ENCODE assay signal across 20 mouse cellular contexts in genomic region chr4:41758701-41759100, GRCm38 (mm10). TPM values are rescaled to one million over a fixed set of nuclear protein-coding genes. Genes with fewer than 3 reads are reported as not detected.
DNase-seq lines count a peak whose midpoint lies in the region; ATAC-seq and TF ChIP-seq lines count a peak whose summit lies in the region.
"Had no signal": no experiment of that assay in that cellular context is flagged by ENCODE, and none has a peak within 500 bp of the region (broad histone marks: within the 10 kb centered on the region; RNA-seq: fewer than 3 reads in every experiment).

No protein-coding gene starts in this region.

- H3K4me2 ChIP-seq in heart, embryonic 12.5 days: no peak overlapping the region
- H3K4me2 ChIP-seq in kidney, postnatal 0 days (ENCODE audit: low read length): no peak overlapping the region
- no peak overlapping the region for H3K4me2 ChIP-seq in kidney, embryonic 14.5 days (replicated peaks; ENCODE audit: low read depth, low read length)
- H3K4me2 ChIP-seq in heart, embryonic 16.5 days (ENCODE audit: low read depth, low read length): no peak overlapping the region
- no peak overlapping the region for H3K4me2 ChIP-seq in intestine, embryonic 15.5 days (replicated peaks)
- H3K4me2 ChIP-seq: hindbrain, embryonic 12.5 days; midbrain, embryonic 11.5 days had no signal

- peaks cover 53% of the 10 kb centered on the region for H3K4me1 ChIP-seq in heart, embryonic 12.5 days (replicated peaks)
- H3K4me1 ChIP-seq in kidney, postnatal 0 days (replicated peaks; ENCODE audit: insufficient read depth, low read length): peaks cover 39% of the 10 kb centered on the region
- H3K4me1 ChIP-seq in kidney, embryonic 14.5 days (ENCODE audit: control insufficient read depth, insufficient read depth, low read length): peaks cover 28% of the 10 kb centered on the region
- H3K4me1 ChIP-seq in heart, embryonic 16.5 days (ENCODE audit: control insufficient read depth, insufficient read depth, low read length): peaks cover 50% of the 10 kb centered on the region
- H3K4me1 ChIP-seq in intestine, embryonic 15.5 days (replicated peaks): peaks cover 43% of the 10 kb centered on the region

- 0 out of 2 replicates have a peak overlapping the region, but pooled peaks have one; percentile 97 for H3K27ac ChIP-seq in heart, embryonic 12.5 days (ENCODE audit: poor library complexity, severe bottlenecking)
- H3K27ac ChIP-seq in kidney, postnatal 0 days: peak overlapping the region; percentile 44; the same call in 1 of the 2 replicates
- no peak overlapping the region for H3K27ac ChIP-seq in kidney, embryonic 14.5 days (ENCODE audit: low read depth, low read length)
- H3K27ac ChIP-seq in heart, embryonic 16.5 days (ENCODE audit: low read length): peak overlapping the region; percentile 99
- H3K27ac ChIP-seq in intestine, embryonic 15.5 days: peak overlapping the region; percentile 92; the same call in 1 of the 2 replicates
- H3K27ac ChIP-seq: hindbrain, embryonic 12.5 days had no signal

- no peak for DNase-seq in heart, postnatal 14 days
- DNase-seq in kidney, postnatal 0 days (ENCODE audit: low spot score): no peak
- no peak for DNase-seq in spleen, postnatal 4 days (ENCODE audit: low spot score in 2 of 2)
- no peak for DNase-seq in c-Kit-positive CD71-positive TER-119-positive erythroid progenitor cells, embryonic 14.5 days (ENCODE audit: low spot score)
- DNase-seq: forebrain, postnatal 0 days; gastrocnemius, postnatal 10 days; layer of hippocampus, adult 9-11 months; lung, postnatal 36 days; spleen, adult 18-20 months; thymus, postnatal 25 days had no signal

- intact Hi-C loops in heart, postnatal 14 days (cut with DNase I): no loop called here

- ATAC-seq in heart, embryonic 12.5 days (ENCODE audit: insufficient number of reproducible peaks, low FRiP score): no peak
- ATAC-seq in kidney, postnatal 0 days (replicated peaks; ENCODE audit: low FRiP score, low read depth): no peak
- no peak for ATAC-seq in kidney, embryonic 14.5 days (ENCODE audit: low FRiP score, low TSS enrichment)
- no peak for ATAC-seq in heart, embryonic 16.5 days (replicated peaks; ENCODE audit: extremely low read depth, insufficient read depth, low FRiP score)
- ATAC-seq in intestine, embryonic 15.5 days: no peak
- ATAC-seq: CD4-positive, CD25-positive, alpha-beta regulatory T cell, adult 4 months; forebrain, postnatal 0 days had no signal

- WGBS in heart, embryonic 12.5 days: 85% methylated on average over 4 of the region's 4 CpGs
- WGBS in kidney, postnatal 0 days: 86% methylated on average over 4 of the region's 4 CpGs
- WGBS in kidney, embryonic 14.5 days: 92% methylated on average over 4 of the region's 4 CpGs
- WGBS in heart, embryonic 16.5 days: 90% methylated on average over 4 of the region's 4 CpGs
- WGBS in intestine, embryonic 15.5 days: 94% methylated on average over 4 of the region's 4 CpGs

- 0 out of 2 replicates have a peak overlapping the region, but pooled peaks have one; percentile 67 for H3K9ac ChIP-seq in heart, embryonic 12.5 days
- no peak overlapping the region for H3K9ac ChIP-seq in kidney, postnatal 0 days (ENCODE audit: low read depth, low read length)
- H3K9ac ChIP-seq in kidney, embryonic 14.5 days (ENCODE audit: low read depth, low read length): no peak overlapping the region
- H3K9ac ChIP-seq in heart, embryonic 16.5 days (ENCODE audit: low read length): peak overlapping the region; percentile 69
- H3K9ac ChIP-seq in intestine, embryonic 15.5 days: no peak overlapping the region
- H3K9ac ChIP-seq: forebrain, postnatal 0 days; hindbrain, embryonic 12.5 days; liver, embryonic 14.5 days had no signal

- TF ChIP-seq CTCF in kidney, postnatal 0 days (IDR thresholded peaks at IDR 0.05; ENCODE audit: low read depth): no peak

- H3K36me3 ChIP-seq in heart, embryonic 12.5 days: peaks cover 22% of the 10 kb centered on the region
- H3K36me3 ChIP-seq in kidney, postnatal 0 days (ENCODE audit: insufficient read depth, low read length): no peaks in the 10 kb centered on the region
- H3K36me3 ChIP-seq in kidney, embryonic 14.5 days (ENCODE audit: control insufficient read depth, insufficient read depth, low read length): peaks cover 7% of the 10 kb centered on the region; the same call in 1 of the 2 replicates
- H3K36me3 ChIP-seq in heart, embryonic 16.5 days (ENCODE audit: control insufficient read depth, insufficient read depth): peaks cover 11% of the 10 kb centered on the region
- 0 out of 2 replicates have a peak, but pooled peaks cover 5% of the 10 kb centered on the region for H3K36me3 ChIP-seq in intestine, embryonic 15.5 days

- no peak overlapping the region for H3K4me3 ChIP-seq in heart, embryonic 12.5 days
- H3K4me3 ChIP-seq in kidney, postnatal 0 days (replicated peaks; ENCODE audit: low read depth, low read length): no peak overlapping the region
- no peak overlapping the region for H3K4me3 ChIP-seq in kidney, embryonic 14.5 days (ENCODE audit: low read length)
- no peak overlapping the region for H3K4me3 ChIP-seq in heart, embryonic 16.5 days (ENCODE audit: low read length)
- no peak overlapping the region for H3K4me3 ChIP-seq in intestine, embryonic 15.5 days (replicated peaks)
- H3K4me3 ChIP-seq: hindbrain, embryonic 12.5 days had no signal

- no peaks in the 10 kb centered on the region for H3K9me3 ChIP-seq in heart, embryonic 12.5 days (replicated peaks)
- H3K9me3 ChIP-seq in kidney, postnatal 0 days (replicated peaks; ENCODE audit: low read length): no peaks in the 10 kb centered on the region
- no peaks in the 10 kb centered on the region for H3K9me3 ChIP-seq in kidney, embryonic 14.5 days (ENCODE audit: control insufficient read depth, low read length)
- no peaks in the 10 kb centered on the region for H3K9me3 ChIP-seq in heart, embryonic 16.5 days (replicated peaks; ENCODE audit: control insufficient read depth, low read length)
- no peaks in the 10 kb centered on the region for H3K9me3 ChIP-seq in intestine, embryonic 15.5 days
- H3K9me3 ChIP-seq: hindbrain, embryonic 12.5 days had no signal

- H3K27me3 ChIP-seq in heart, embryonic 12.5 days (replicated peaks): no peaks in the 10 kb centered on the region
- no peaks in the 10 kb centered on the region for H3K27me3 ChIP-seq in kidney, postnatal 0 days (ENCODE audit: insufficient read depth, low read length)
- no peaks in the 10 kb centered on the region for H3K27me3 ChIP-seq in kidney, embryonic 14.5 days (ENCODE audit: control insufficient read depth, insufficient read depth, low read length)
- H3K27me3 ChIP-seq in heart, embryonic 16.5 days (ENCODE audit: control insufficient read depth, insufficient read depth, low read length): no peaks in the 10 kb centered on the region
- H3K27me3 ChIP-seq in intestine, embryonic 15.5 days (replicated peaks): no peaks in the 10 kb centered on the region
- H3K27me3 ChIP-seq: hindbrain, embryonic 12.5 days had no signal

RNA-seq across cellular contexts. Expression of gene Sigmar1, which starts 2.7 kb away (rescaled TPM):
- 61.2 and 62.1 TPM in 2 replicates for polyA plus RNA-seq in heart, embryonic 12.5 days (2016; fragmentation: Nextera tagmentation; extraction: Ambion mirVana)
- 10 to 100 TPM; 22.8 to 23.2 TPM for total RNA-seq in heart, postnatal 14 days (2021)
- 58.4 and 64.4 TPM in 2 replicates for polyA plus RNA-seq in kidney, postnatal 0 days (2015; fragmentation: Nextera tagmentation; extraction: Ambion mirVana)
- 80.8 and 92.2 TPM in 2 replicates for polyA plus RNA-seq in kidney, embryonic 14.5 days (2014; fragmentation: Nextera tagmentation; extraction: Ambion mirVana)
- polyA plus RNA-seq in heart, embryonic 16.5 days (2015; fragmentation: Nextera tagmentation; extraction: Ambion mirVana): 60.5 and 61.7 TPM in 2 replicates
- polyA plus RNA-seq in intestine, embryonic 15.5 days (2015; fragmentation: Nextera tagmentation; extraction: Ambion mirVana): 94.7 and 108 TPM in 2 replicates

RNA-seq across cellular contexts. Expression of gene Galt, which starts 3.7 kb away (rescaled TPM):
- polyA plus RNA-seq in heart, embryonic 12.5 days (2016; fragmentation: Nextera tagmentation; extraction: Ambion mirVana): 54.6 and 57.0 TPM in 2 replicates
- total RNA-seq in heart, postnatal 14 days (2021): 10 to 100 TPM; 45.6 to 52.0 TPM
- polyA plus RNA-seq in kidney, postnatal 0 days (2015; fragmentation: Nextera tagmentation; extraction: Ambion mirVana): 72.1 and 75.2 TPM in 2 replicates
- 35.0 and 42.1 TPM in 2 replicates for polyA plus RNA-seq in kidney, embryonic 14.5 days (2014; fragmentation: Nextera tagmentation; extraction: Ambion mirVana)
- 60.6 and 69.8 TPM in 2 replicates for polyA plus RNA-seq in heart, embryonic 16.5 days (2015; fragmentation: Nextera tagmentation; extraction: Ambion mirVana)
- polyA plus RNA-seq in intestine, embryonic 15.5 days (2015; fragmentation: Nextera tagmentation; extraction: Ambion mirVana): 64.8 and 70.9 TPM in 2 replicates

RNA-seq across cellular contexts. Expression of gene Ccl27a, which starts 15.3 kb away (rescaled TPM):
- 45.8 and 47.5 TPM in 2 replicates for polyA plus RNA-seq in heart, embryonic 12.5 days (2016; fragmentation: Nextera tagmentation; extraction: Ambion mirVana)
- 10 to 100 TPM; 17.2 to 19.3 TPM for total RNA-seq in heart, postnatal 14 days (2021)
- 39.1 and 42.1 TPM in 2 replicates for polyA plus RNA-seq in kidney, postnatal 0 days (2015; fragmentation: Nextera tagmentation; extraction: Ambion mirVana)
- polyA plus RNA-seq in kidney, embryonic 14.5 days (2014; fragmentation: Nextera tagmentation; extraction: Ambion mirVana): 36.5 and 42.3 TPM in 2 replicates
- polyA plus RNA-seq in heart, embryonic 16.5 days (2015; fragmentation: Nextera tagmentation; extraction: Ambion mirVana): 40.8 and 40.9 TPM in 2 replicates
- polyA plus RNA-seq in intestine, embryonic 15.5 days (2015; fragmentation: Nextera tagmentation; extraction: Ambion mirVana): 30.5 and 31.9 TPM in 2 replicates

RNA-seq across cellular contexts. Expression of gene Arid3c, which starts 27.8 kb away (rescaled TPM):
- not detected in 2 replicates for polyA plus RNA-seq in heart, embryonic 12.5 days (2016; fragmentation: Nextera tagmentation; extraction: Ambion mirVana)
- total RNA-seq in heart, postnatal 14 days (2021): not detected
- polyA plus RNA-seq in kidney, postnatal 0 days (2015; fragmentation: Nextera tagmentation; extraction: Ambion mirVana): 0.08 and 0.14 TPM in 2 replicates
- polyA plus RNA-seq in kidney, embryonic 14.5 days (2014; fragmentation: Nextera tagmentation; extraction: Ambion mirVana): 0.12 TPM in 1 of 2 replicates, not detected in the other
- polyA plus RNA-seq in heart, embryonic 16.5 days (2015; fragmentation: Nextera tagmentation; extraction: Ambion mirVana): not detected in 2 replicates
- not detected in 2 replicates for polyA plus RNA-seq in intestine, embryonic 15.5 days (2015; fragmentation: Nextera tagmentation; extraction: Ambion mirVana)
- total RNA-seq: adrenal gland, postnatal 10 days; forebrain, postnatal 0 days; gastrocnemius, postnatal 10 days; MEL had no signal
- polyA plus RNA-seq: CD4-positive, CD25-positive, alpha-beta regulatory T cell, adult 4 months; liver, embryonic 14.5 days had no signal

RNA-seq across cellular contexts. Expression of gene Dctn3, which starts 35.7 kb away (rescaled TPM):
- 113 and 118 TPM in 2 replicates for polyA plus RNA-seq in heart, embryonic 12.5 days (2016; fragmentation: Nextera tagmentation; extraction: Ambion mirVana)
- 10 to 100 TPM; 83.6 to 87.8 TPM for total RNA-seq in heart, postnatal 14 days (2021)
- polyA plus RNA-seq in kidney, postnatal 0 days (2015; fragmentation: Nextera tagmentation; extraction: Ambion mirVana): 152 and 154 TPM in 2 replicates
- 107 and 114 TPM in 2 replicates for polyA plus RNA-seq in kidney, embryonic 14.5 days (2014; fragmentation: Nextera tagmentation; extraction: Ambion mirVana)
- 137 and 141 TPM in 2 replicates for polyA plus RNA-seq in heart, embryonic 16.5 days (2015; fragmentation: Nextera tagmentation; extraction: Ambion mirVana)
- polyA plus RNA-seq in intestine, embryonic 15.5 days (2015; fragmentation: Nextera tagmentation; extraction: Ambion mirVana): 122 and 131 TPM in 2 replicates

Comparison
In these comparisons a context has a peak if more than half of its experiments do, and no peak if none do; other contexts are left out.
1. H3K9ac ChIP-seq: peak in heart, embryonic 12.5 days (single experiment) and heart, embryonic 16.5 days (single experiment); none in kidney, postnatal 0 days (single experiment), kidney, embryonic 14.5 days (single experiment) and intestine, embryonic 15.5 days (single experiment).